Mouse (Mus musculus) bone marrow, adult 2 months (tissue): ENCODE measurements at regions not wholly inside any gene's neighbourhood (a gene's known extent, or its start where the extent isn't known, plus 50 kb on each side); places are given as distances from the start of the nearest gene placed in this dataset.

ENCODE experiments used
- H3K27ac ChIP-seq: fragments of 200-500 bp; 2 replicates; pipeline ENCODE4 v1.5.1; 2012; ENCODE audit warnings: low read depth, mild to moderate bottlenecking, control low read depth, inconsistent platforms, low read length; ENCODE audit not compliant: control insufficient read depth, poor library complexity, insufficient read depth
- H3K4me1 ChIP-seq: fragments of 200-500 bp; 2 replicates; pipeline ENCODE4 v1.6.1; 2011; ENCODE audit warnings: low read length; ENCODE audit not compliant: control insufficient read depth, insufficient read depth
- H3K4me3 ChIP-seq: fragments of 200-500 bp; replicated peaks from 2 replicates; pipeline ENCODE3; 2011; ENCODE audit warnings: mild to moderate bottlenecking, low read depth, low read length, control low read depth; ENCODE audit not compliant: control insufficient read depth
- CTCF ChIP-seq: fragments of 200-500 bp; IDR thresholded peaks from 2 replicates; pipeline ENCODE4 v1.5.1; 2011; ENCODE audit warnings: low read length, control low read depth; ENCODE audit not compliant: control insufficient read depth, insufficient read depth
- POLR2A ChIP-seq: fragments of 200-500 bp; IDR thresholded peaks from 2 replicates; pipeline ENCODE4 v1.6.1; 2011; ENCODE audit warnings: low read depth, mild to moderate bottlenecking, control low read depth, low read length, borderline replicate concordance; ENCODE audit not compliant: control insufficient read depth
- WGBS: fragments of 180-500 bp; shearing (Covaris S2); methylation state at CpG from one replicate; pipeline ENCODE4 v1.1.7; 2018; 5-methylcytosine and 5-hydroxymethylcytosine counted together

DNA sequence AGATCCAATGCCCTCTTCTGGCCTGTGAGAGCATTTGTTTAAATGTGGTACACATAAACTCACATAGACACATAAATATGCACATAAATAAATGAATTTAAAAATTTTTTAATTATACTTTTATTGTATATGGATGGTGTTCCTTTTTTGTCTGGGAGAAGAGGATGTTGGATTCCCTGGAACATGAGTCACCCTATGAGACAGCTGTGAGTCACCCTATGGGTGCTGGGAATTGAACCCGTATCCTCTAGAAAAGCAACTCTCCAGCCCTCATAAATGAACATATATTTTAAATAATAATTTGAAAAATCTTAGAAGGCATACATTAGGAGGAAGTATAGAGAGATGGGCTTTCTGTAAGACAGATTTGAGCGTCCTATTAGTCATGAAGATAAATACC lies 76.1 kb upstream of the Dynlt3 start:
- Histone ChIP-seq H3K4me1 (no peaks in the 10 kb centered on the region), H3K4me3 (no peak overlapping the region), H3K27ac (no peak overlapping the region)
- no peak for TF ChIP-seq CTCF
- TF ChIP-seq POLR2A, result no peak
- 71% methylated on average over 2 of the region's 2 CpGs for WGBS

DNA sequence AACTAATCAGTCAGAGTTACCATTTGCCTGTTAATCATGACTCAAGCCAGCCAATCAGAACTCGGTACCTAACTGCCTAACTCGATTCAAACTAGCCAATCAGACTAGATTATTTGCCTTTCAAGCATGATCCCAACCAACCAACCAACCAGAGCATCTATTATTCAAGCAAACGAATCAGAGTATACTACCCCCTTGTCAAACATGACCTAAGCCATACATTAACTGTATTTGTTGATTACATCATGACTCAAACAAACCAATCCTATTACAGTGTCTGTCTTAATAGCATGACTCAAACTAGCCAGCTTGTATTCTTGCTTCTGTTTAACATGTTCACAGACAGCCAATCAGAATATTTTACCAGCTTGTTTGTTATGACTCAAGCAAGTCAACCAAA lies 79.7 kb upstream of the Dynlt3 start:
- H3K4me1 ChIP-seq, result no peaks in the 10 kb centered on the region
- 73% methylated on average over 3 of the region's 3 CpGs for WGBS
- H3K4me3 ChIP-seq, result no peak overlapping the region
- no peak overlapping the region for H3K27ac ChIP-seq
- TF ChIP-seq CTCF (no peak), POLR2A (no peak)

DNA sequence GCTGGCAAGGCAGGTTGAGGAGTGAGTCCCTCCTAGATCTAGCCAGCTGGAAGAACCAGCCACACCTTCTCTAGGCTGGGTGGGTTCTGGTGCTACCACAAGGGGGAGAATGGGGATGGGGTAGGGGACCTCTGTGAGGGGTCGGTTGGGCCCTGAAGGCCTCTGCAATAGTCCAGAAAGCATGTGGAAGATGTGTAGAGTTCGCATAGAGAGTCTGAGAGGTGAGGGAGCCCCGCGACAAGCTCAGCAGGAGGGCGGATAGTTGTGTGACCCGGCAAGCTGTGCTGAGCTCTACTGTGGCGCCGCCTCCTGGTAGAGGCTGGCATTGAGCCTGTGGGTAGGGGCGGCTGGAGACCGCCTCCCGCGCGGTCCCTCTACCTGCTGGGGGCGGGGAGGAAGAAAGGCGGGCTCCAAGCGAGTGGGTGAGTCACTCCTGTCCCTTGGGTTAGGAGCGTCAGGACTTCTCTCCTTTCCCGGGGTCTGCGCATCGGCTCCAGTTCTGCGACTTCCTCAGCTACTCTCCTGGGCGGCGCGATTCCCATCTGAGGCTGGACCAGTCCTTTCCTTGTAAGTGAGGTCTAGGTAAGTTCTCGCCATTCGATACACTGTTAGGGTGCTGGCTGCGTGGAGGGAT lies 84.6 kb upstream of the Dynlt3 start:
- Histone ChIP-seq H3K4me1 (no peaks in the 10 kb centered on the region), H3K4me3 (no peak overlapping the region), H3K27ac (no peak overlapping the region)
- 22% methylated on average over 23 of the region's 27 CpGs for WGBS
- peak; percentile 33; the same call in 1 of the 2 replicates for TF ChIP-seq CTCF
- TF ChIP-seq POLR2A, result no peak

DNA sequence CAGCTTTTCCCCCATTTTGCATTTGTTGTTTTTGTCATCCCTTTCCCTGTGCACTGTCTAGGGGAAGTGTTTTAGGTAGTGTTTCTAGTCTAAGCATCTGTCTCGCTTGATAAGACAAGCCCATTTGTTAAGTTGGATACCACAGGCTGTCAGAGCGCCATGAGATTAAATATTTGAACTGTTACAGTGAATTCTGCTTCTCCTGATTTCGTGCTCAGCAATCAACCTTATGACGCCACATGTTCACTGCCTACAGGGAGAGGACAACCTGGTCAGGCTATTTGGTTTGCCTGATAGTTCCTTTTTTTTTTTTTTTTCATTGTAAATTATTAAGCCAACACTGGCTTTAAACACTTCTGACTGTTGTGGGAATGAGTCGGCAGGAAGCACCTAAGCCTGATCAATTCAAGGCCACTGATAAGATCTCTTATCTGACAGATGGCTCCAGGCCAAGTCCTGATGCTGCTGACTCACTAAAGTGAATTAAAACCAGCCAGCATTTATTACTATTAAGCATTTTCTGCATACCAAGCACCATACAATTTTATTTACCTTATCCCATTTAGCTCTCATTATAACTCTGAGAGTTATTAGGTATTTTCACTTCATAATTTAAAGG lies 90.3 kb upstream of the Dynlt3 start:
- no peak for TF ChIP-seq POLR2A
- no peak for TF ChIP-seq CTCF
- Histone ChIP-seq H3K27ac (no peak overlapping the region), H3K4me3 (no peak overlapping the region), H3K4me1 (no peaks in the 10 kb centered on the region)
- WGBS, result 21% methylated on average over 5 of the region's 5 CpGs

GRCm38 (mm10) chrX:9769540-9769939 lies 77.2 kb upstream of the Hypm start:
- Histone ChIP-seq H3K27ac (no peak overlapping the region), H3K4me1 (no peaks in the 10 kb centered on the region), H3K4me3 (no peak overlapping the region)
- TF ChIP-seq POLR2A, result no peak
- no peak for TF ChIP-seq CTCF

DNA sequence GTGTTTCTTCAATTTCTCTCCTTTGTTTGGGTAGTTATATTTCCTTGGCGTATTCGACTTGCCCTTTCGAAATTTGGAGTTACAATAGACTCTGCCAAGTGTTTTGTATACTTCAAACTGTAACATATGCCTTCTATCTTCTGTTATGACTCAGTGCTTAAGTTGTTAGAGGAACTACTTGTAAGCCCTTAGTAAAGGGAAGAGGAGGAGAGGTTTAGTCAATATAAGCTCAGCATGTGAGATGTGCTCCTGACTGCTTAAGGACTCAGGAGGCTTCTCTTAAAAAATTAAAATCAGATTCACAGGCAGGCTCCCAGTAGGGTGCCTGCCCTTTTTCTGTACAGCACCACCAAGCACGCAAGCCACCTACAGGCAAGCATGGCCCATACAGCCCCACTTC lies 69.2 kb upstream of the Hypm start:
- no peak for TF ChIP-seq POLR2A
- no peak for TF ChIP-seq CTCF
- H3K4me1 ChIP-seq, result no peaks in the 10 kb centered on the region
- WGBS, result 87% methylated on average over 4 of the region's 4 CpGs
- H3K4me3 ChIP-seq, result no peak overlapping the region
- H3K27ac ChIP-seq, result no peak overlapping the region

- TF ChIP-seq CTCF, result no peak
- no peak for TF ChIP-seq POLR2A
- 83% methylated on average over 3 of the region's 3 CpGs for WGBS
- no peak overlapping the region for H3K27ac ChIP-seq
- no peak overlapping the region for H3K4me3 ChIP-seq
- no peaks in the 10 kb centered on the region for H3K4me1 ChIP-seq
Observed at GRCm38 (mm10) chrX:9789542-9789941, 57.2 kb upstream of the Hypm start.
